Mouse (Mus musculus) cerebellum, postnatal 10 days (tissue): ENCODE measurements around the gene Adpgk.
"Not testable (repeated sequence)": the region's sequence is repeated elsewhere in the genome, so short reads cannot be mapped to it uniquely, and the experiment has no call there.

Experiments
- DNase-seq, 2 experiments: peaks; one replicate each; pipeline ENCODE4 v3.0.0; 2021; ENCODE audit warnings: mixed read lengths in 2 of 2

Gene Adpgk

GRCm38 (mm10) chr9:59289529-59290115 lies 1.7 kb upstream of the Adpgk start:
- DNase-seq: no peak

GRCm38 (mm10) chr9:59291688-59292492 lies 532 bp downstream of the Adpgk start:
- DNase-seq: no peak

- no peak for DNase-seq
These were observed 1.1 kb downstream of the Adpgk start for GRCm38 (mm10) chr9:59292493-59292875.

- DNase-seq: no peak
These were observed 5.1 kb downstream of the Adpgk start for GRCm38 (mm10) chr9:59296419-59296818.

GRCm38 (mm10) chr9:59307890-59308289 lies 16.5 kb downstream of the Adpgk start:
- no peak for DNase-seq

GRCm38 (mm10) chr9:59310582-59311283 lies 19.4 kb downstream of the Adpgk start:
- no peak for DNase-seq

GRCm38 (mm10) chr9:59311284-59311670 lies 19.9 kb downstream of the Adpgk start:
- DNase-seq: no peak

GRCm38 (mm10) chr9:59316206-59316605 lies 24.8 kb downstream of the Adpgk start:
- DNase-seq: no peak

GRCm38 (mm10) chr9:59324351-59324750 lies 33.0 kb downstream of the Adpgk start:
- DNase-seq: no peak

- DNase-seq: no peak
These were observed 38.7 kb downstream of the Adpgk start for GRCm38 (mm10) chr9:59330055-59330454.

- DNase-seq: no peak
These were observed 45.2 kb downstream of the Adpgk start for GRCm38 (mm10) chr9:59336539-59336938.

- DNase-seq: no peak
These were observed 46.5 kb downstream of the Adpgk start for GRCm38 (mm10) chr9:59337889-59338288.

- DNase-seq: no peak
These were observed 47.1 kb downstream of the Adpgk start for GRCm38 (mm10) chr9:59338411-59338810.

- no peak for DNase-seq
These were observed 47.7 kb downstream of the Adpgk start for GRCm38 (mm10) chr9:59339107-59339506.

GRCm38 (mm10) chr9:59340002-59340401 lies 48.6 kb downstream of the Adpgk start:
- DNase-seq: peak; percentile 12 to 13

GRCm38 (mm10) chr9:59346176-59346575 lies 54.8 kb downstream of the Adpgk start:
- no peak for DNase-seq

GRCm38 (mm10) chr9:59352586-59353252 lies 61.4 kb downstream of the Adpgk start:
- DNase-seq: no peak

- DNase-seq: peak; percentile 94 to 96
These were observed 61.9 kb downstream of the Adpgk start, which contains the start of gene Bbs4 for GRCm38 (mm10) chr9:59353253-59353639. TSS of gene Bbs4 (minus strand) at chr9:59353508.

GRCm38 (mm10) chr9:59358041-59358440 lies 66.7 kb downstream of the Adpgk start:
- not testable (repeated sequence) for DNase-seq

- not testable (repeated sequence) for DNase-seq
These were observed 69.1 kb downstream of the Adpgk start for GRCm38 (mm10) chr9:59360487-59360886.

- DNase-seq: no peak
These were observed 77.9 kb downstream of the Adpgk start for GRCm38 (mm10) chr9:59369220-59369619.

GRCm38 (mm10) chr9:59369646-59370045 lies 78.3 kb downstream of the Adpgk start:
- DNase-seq: no peak
